Mouse (Mus musculus): ENCODE measurements around the gene Stab2. TPM values are rescaled to one million over a fixed set of nuclear protein-coding genes. Genes with fewer than 3 reads are reported as not detected.
A peak's percentile ranks its signal among the peaks of the same experiment; 100 is the strongest.

Gene Stab2
- total RNA-seq, 4 experiments from 2014 or later = 0.43 to 1.7 (median 0.68) TPM

GRCm38 (mm10) chr10:86990666-86991065 is 17.2 kb downstream of the Stab2 start:
- no peak for DNase-seq (ENCODE audit: low spot score in 2 of 2)

GRCm38 (mm10) chr10:86989838-86990237 is 18.0 kb downstream of the Stab2 start:
- no peak for DNase-seq (ENCODE audit: low spot score in 2 of 2)

GRCm38 (mm10) chr10:86976001-86976726 is 31.7 kb downstream of the Stab2 start:
- peak; percentile 57 to 64 for DNase-seq (ENCODE audit: low spot score in 2 of 2)

- no peak for DNase-seq (ENCODE audit: low spot score in 2 of 2)
These were observed 34.5 kb downstream of the Stab2 start for GRCm38 (mm10) chr10:86973276-86973675.

- no peak for DNase-seq (ENCODE audit: low spot score in 2 of 2)
These were observed 35.4 kb downstream of the Stab2 start for GRCm38 (mm10) chr10:86972503-86972826.

GRCm38 (mm10) chr10:86971680-86972502 is 35.9 kb downstream of the Stab2 start:
- DNase-seq (ENCODE audit: low spot score in 2 of 2) = peak; percentile 41 to 65

GRCm38 (mm10) chr10:86969346-86969745 is 38.5 kb downstream of the Stab2 start:
- peak; percentile 76 to 79 for DNase-seq (ENCODE audit: low spot score in 2 of 2)

GRCm38 (mm10) chr10:86961542-86962466 is 46.0 kb downstream of the Stab2 start:
- DNase-seq (ENCODE audit: low spot score in 2 of 2) = no peak

GRCm38 (mm10) chr10:86955299-86955698 is 52.5 kb downstream of the Stab2 start:
- DNase-seq (ENCODE audit: low spot score in 2 of 2) = no peak

- no peak for DNase-seq (ENCODE audit: low spot score in 2 of 2)
These were observed 55.1 kb downstream of the Stab2 start for GRCm38 (mm10) chr10:86952696-86953095.

GRCm38 (mm10) chr10:86950806-86951205 is 57.0 kb downstream of the Stab2 start:
- no peak for DNase-seq (ENCODE audit: low spot score in 2 of 2)

- no peak for DNase-seq (ENCODE audit: low spot score in 2 of 2)
These were observed 57.9 kb downstream of the Stab2 start for GRCm38 (mm10) chr10:86949886-86950285.

GRCm38 (mm10) chr10:86947541-86947940 is 60.3 kb downstream of the Stab2 start:
- no peak for DNase-seq (ENCODE audit: low spot score in 2 of 2)

- DNase-seq (ENCODE audit: low spot score in 2 of 2) = no peak
These were observed 67.2 kb downstream of the Stab2 start for GRCm38 (mm10) chr10:86940591-86940990.

GRCm38 (mm10) chr10:86934376-86934775 is 73.4 kb downstream of the Stab2 start:
- DNase-seq (ENCODE audit: low spot score in 2 of 2) = no peak

- DNase-seq (ENCODE audit: low spot score in 2 of 2) = no peak
These were observed 73.9 kb downstream of the Stab2 start for GRCm38 (mm10) chr10:86933906-86934305.

GRCm38 (mm10) chr10:86933180-86933695 is 74.6 kb downstream of the Stab2 start:
- no peak for DNase-seq (ENCODE audit: low spot score in 2 of 2)

- DNase-seq (ENCODE audit: low spot score in 2 of 2) = no peak
These were observed 84.2 kb downstream of the Stab2 start for GRCm38 (mm10) chr10:86923602-86924001.

GRCm38 (mm10) chr10:86915595-86915994 is 92.2 kb downstream of the Stab2 start:
- DNase-seq (ENCODE audit: low spot score in 2 of 2) = no peak

- DNase-seq (ENCODE audit: low spot score in 2 of 2) = no peak
These were observed 99.3 kb downstream of the Stab2 start for GRCm38 (mm10) chr10:86908562-86908961.

- DNase-seq (ENCODE audit: low spot score in 2 of 2) = peak; percentile 65 to 72
These were observed 100.8 kb downstream of the Stab2 start for GRCm38 (mm10) chr10:86907043-86907442.
